Mouse (Mus musculus): Measurements from ENCODE around the gene Ppp1r18. TPM values are rescaled to one million over a fixed set of nuclear protein-coding genes. Genes with fewer than 3 reads are reported as not detected.

Ppp1r18 gene
- total RNA-seq, 1 experiment from 2014 or later = 36.8 TPM

DNA sequence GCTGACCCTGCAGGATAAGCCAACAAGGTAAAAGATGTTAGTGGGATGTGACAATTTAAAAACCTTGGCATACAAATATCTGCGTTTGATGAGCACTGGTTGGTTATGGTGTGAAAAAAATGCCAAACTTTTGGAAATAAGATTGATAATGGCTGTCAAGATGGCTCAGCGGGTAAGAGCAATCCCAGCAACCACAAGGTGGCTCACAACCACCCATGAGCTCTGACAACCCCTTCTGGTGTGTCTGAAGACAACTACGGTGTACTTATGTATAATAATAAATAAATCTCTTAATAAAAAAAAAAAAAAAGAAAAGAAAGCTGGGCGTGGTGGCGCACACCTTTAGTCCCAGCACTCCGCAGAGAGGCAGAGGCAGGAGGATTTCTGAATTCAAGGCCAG lies 49.6 kb downstream of the Ppp1r18 start:
- no peak for DNase-seq

- DNase-seq = no peak
Observed at GRCm38 (mm10) chr17:35915538-35916296, 50.3 kb downstream of the Ppp1r18 start.

GRCm38 (mm10) chr17:35916297-35917142 lies 51.1 kb downstream of the Ppp1r18 start, which contains the start of the genes Mrps18b and Ppp1r10:
Gene Mrps18b (minus strand): TSS chr17:35916389.
Gene Ppp1r10 (plus strand): TSS chr17:35916434.
- DNase-seq = peak; percentile 98

- peak; percentile 33 for DNase-seq
Observed at GRCm38 (mm10) chr17:35917143-35917462, 51.7 kb downstream of the Ppp1r18 start.

- DNase-seq = no peak
Observed at GRCm38 (mm10) chr17:35917463-35918251, 52.3 kb downstream of the Ppp1r18 start.

DNA sequence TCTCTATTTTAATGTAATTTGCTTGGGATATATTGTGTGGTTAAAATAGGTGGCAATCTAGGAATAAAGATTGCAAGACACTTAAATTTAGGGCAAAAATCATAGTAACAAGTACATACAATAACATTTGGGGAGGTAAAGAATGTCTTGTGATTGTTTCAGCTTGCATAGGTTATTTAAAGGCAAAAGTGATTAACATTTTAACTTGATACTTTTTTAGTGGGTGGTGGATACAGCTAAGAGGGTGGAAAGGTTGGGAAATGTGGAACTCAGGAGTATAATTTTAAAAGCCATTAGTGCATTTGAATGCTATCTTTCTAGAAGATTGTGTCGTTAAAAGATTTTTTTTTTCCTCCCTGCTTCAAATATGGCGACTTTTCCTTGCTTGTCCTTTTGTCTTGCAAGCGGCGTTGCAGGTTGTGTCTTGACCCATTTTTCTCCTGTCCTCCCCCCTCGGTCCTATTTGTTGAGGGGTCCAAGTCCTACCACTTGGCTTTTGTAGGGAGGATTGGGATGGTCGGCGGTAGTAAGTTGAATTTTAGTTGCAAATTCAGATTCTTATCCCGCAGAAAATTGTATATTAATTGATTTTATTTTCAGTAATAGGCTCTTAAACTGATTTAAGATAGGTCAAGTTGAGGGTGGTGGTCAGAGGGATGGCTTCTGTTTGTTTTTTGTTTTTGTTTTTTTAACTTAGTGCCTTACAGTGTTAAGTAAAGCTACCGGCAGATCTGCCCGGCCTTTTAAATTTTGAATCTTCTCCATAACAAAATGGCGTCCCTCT lies 53.1 kb downstream of the Ppp1r18 start:
- peak; percentile 26 for DNase-seq

- DNase-seq = peak; percentile 88
Observed at GRCm38 (mm10) chr17:35919060-35919715, 53.8 kb downstream of the Ppp1r18 start.

GRCm38 (mm10) chr17:35919864-35920301 lies 54.5 kb downstream of the Ppp1r18 start:
- DNase-seq = no peak

- DNase-seq = no peak
Observed at GRCm38 (mm10) chr17:35920384-35920783, 55.0 kb downstream of the Ppp1r18 start.

- DNase-seq = no peak
Observed at GRCm38 (mm10) chr17:35920862-35921562, 55.6 kb downstream of the Ppp1r18 start.

- DNase-seq = no peak
Observed at GRCm38 (mm10) chr17:35921710-35922109, 56.3 kb downstream of the Ppp1r18 start.

- DNase-seq = no peak
Observed at GRCm38 (mm10) chr17:35922566-35922965, 57.2 kb downstream of the Ppp1r18 start.

- no peak for DNase-seq
Observed at GRCm38 (mm10) chr17:35923281-35923680, 57.9 kb downstream of the Ppp1r18 start.

Small RNA genes within 50 kb of the gene (microRNA-seq; reads per million reads assigned to microRNA genes)
- gene Gm28033 (0.69 to 0.71 reads per million in 2 experiments), gene Mir1894 (0 reads per million in 2 experiments)

Other genes starting within 250 kb of the Ppp1r18 start
- gene Gm9573, start 239.0 kb upstream of the Ppp1r18 start, total RNA-seq (2021) = not detected in 2 replicates
- not detected in 2 replicates for gene Mucl3, start 221.9 kb upstream of the Ppp1r18 start, total RNA-seq (2021)
- gene Vars2, start 198.0 kb upstream of the Ppp1r18 start, total RNA-seq (2021) = 41.5 and 65.4 TPM in 2 replicates
- 22.4 and 26.9 TPM in 2 replicates for gene Gtf2h4, start 191.9 kb upstream of the Ppp1r18 start, total RNA-seq (2021)
- gene Ddr1, start 161.0 kb upstream of the Ppp1r18 start, total RNA-seq (2021) = 41.7 and 54.6 TPM in 2 replicates
- gene Ier3, start 43.9 kb upstream of the Ppp1r18 start, total RNA-seq (2021) = 7.6 and 11.7 TPM in 2 replicates
- 61.0 and 94.1 TPM in 2 replicates for gene Flot1, start 42.4 kb upstream of the Ppp1r18 start, total RNA-seq (2021)
- 192 and 221 TPM in 2 replicates for gene Tubb5, start 27.3 kb upstream of the Ppp1r18 start, total RNA-seq (2021)
- gene Mdc1, start 24.1 kb upstream of the Ppp1r18 start, total RNA-seq (2021) = 30.1 and 31.1 TPM in 2 replicates
- 8.7 and 9.8 TPM in 2 replicates for gene Nrm, start 4.3 kb upstream of the Ppp1r18 start, total RNA-seq (2021)
- 51.4 and 53.3 TPM in 2 replicates for gene Dhx16, start 14.2 kb downstream of the Ppp1r18 start, total RNA-seq (2021)
- gene 2310061I04Rik, start 31.8 kb downstream of the Ppp1r18 start, total RNA-seq (2021) = 41.3 and 56.5 TPM in 2 replicates
- 35.6 and 44.1 TPM in 2 replicates for gene Atat1, start 44.5 kb downstream of the Ppp1r18 start, total RNA-seq (2021)
- 81.8 and 90.3 TPM in 2 replicates for gene Mrps18b, start 50.8 kb downstream of the Ppp1r18 start, total RNA-seq (2021)
- gene Ppp1r10, start 50.8 kb downstream of the Ppp1r18 start, total RNA-seq (2021) = 85.0 and 88.1 TPM in 2 replicates
- 99.5 and 116 TPM in 2 replicates for gene Abcf1, start 104.2 kb downstream of the Ppp1r18 start, total RNA-seq (2021)
- gene Gnl1, start 114.3 kb downstream of the Ppp1r18 start, total RNA-seq (2021) = 43.9 and 52.5 TPM in 2 replicates
- gene Prr3, start 114.6 kb downstream of the Ppp1r18 start, total RNA-seq (2021) = 26.8 and 27.8 TPM in 2 replicates
- 4.6 and 6.4 TPM in 2 replicates for gene H2-T24, start 155.0 kb downstream of the Ppp1r18 start, total RNA-seq (2021)
- gene H2-T23, start 167.3 kb downstream of the Ppp1r18 start, total RNA-seq (2021) = 30.5 and 46.6 TPM in 2 replicates
- 21.7 and 29.6 TPM in 2 replicates for gene H2-T22, start 177.2 kb downstream of the Ppp1r18 start, total RNA-seq (2021)
- gene Gm6034, start 177.4 kb downstream of the Ppp1r18 start, total RNA-seq (2021) = not detected in 2 replicates
- gene Gm11127, start 192.8 kb downstream of the Ppp1r18 start, total RNA-seq (2021) = 1.6 and 2.2 TPM in 2 replicates

All from adrenal gland, postnatal 25 days (tissue).